Mouse (Mus musculus) thymus, adult 2 months (tissue): Measurements from ENCODE around the gene Pxn. TPM values are rescaled to one million over a fixed set of nuclear protein-coding genes. Genes with fewer than 3 reads are reported as not detected.
A peak's percentile ranks its signal among the peaks of the same experiment; 100 is the strongest.

Experiments
- DNase-seq: peaks from one replicate; pipeline ENCODE4 v3.0.0; 2021
- H3K27ac ChIP-seq: fragments of 200-500 bp; 2 replicates; pipeline ENCODE4 v1.5.1; 2012; ENCODE audit warnings: low read length, control low read depth; ENCODE audit not compliant: control insufficient read depth, insufficient read depth
- H3K27me3 ChIP-seq: fragments of 200-500 bp; 2 replicates; pipeline ENCODE4 v1.6.1; 2012; ENCODE audit warnings: mild to moderate bottlenecking, low read length, moderate library complexity, mixed read lengths; ENCODE audit not compliant: control insufficient read depth, insufficient read depth
- H3K36me3 ChIP-seq: fragments of 200-500 bp; 2 replicates; pipeline ENCODE4 v1.6.1; 2012; ENCODE audit warnings: mild to moderate bottlenecking, low read length, moderate library complexity; ENCODE audit not compliant: control insufficient read depth, insufficient read depth
- H3K4me1 ChIP-seq: fragments of 200-500 bp; replicated peaks from 2 replicates; pipeline ENCODE4 v1.6.1; 2012; ENCODE audit warnings: low read length; ENCODE audit not compliant: control insufficient read depth, insufficient read depth
- H3K4me3 ChIP-seq: fragments of 200-500 bp; 2 replicates; pipeline ENCODE4 v1.5.1; 2012; ENCODE audit warnings: mild to moderate bottlenecking, low read length, control low read depth, moderate library complexity; ENCODE audit not compliant: control insufficient read depth, insufficient read depth
- CTCF ChIP-seq: fragments of 200-500 bp; IDR thresholded peaks from 2 replicates; pipeline ENCODE4 v1.5.1; 2012; ENCODE audit warnings: mild to moderate bottlenecking, control low read depth, low read length, moderate library complexity, borderline replicate concordance; ENCODE audit not compliant: control insufficient read depth, poor library complexity, insufficient read depth; ENCODE audit errors: extremely low read depth
- POLR2A ChIP-seq: fragments of 200-500 bp; IDR thresholded peaks from 2 replicates; pipeline ENCODE4 v1.6.1; 2012; ENCODE audit warnings: mild to moderate bottlenecking, low read length, control low read depth, moderate library complexity; ENCODE audit not compliant: control insufficient read depth, poor library complexity, insufficient read depth; ENCODE audit errors: extremely low read depth
- WGBS: fragments of 180-500 bp; shearing (Covaris S2); methylation state at CpG from one replicate; pipeline ENCODE4 v1.1.7; 2018; 5-methylcytosine and 5-hydroxymethylcytosine counted together
- polyA plus RNA-seq: library from polyadenylated mRNA; depleted of rRNA; stranded (reverse); fragments of >200 nt; gene quantifications from 2 replicates; pipeline ENCODE4 v1.2.3, GENCODE M21; 2012

Pxn gene
- polyA plus RNA-seq, 1 experiment: 161 TPM

DNA sequence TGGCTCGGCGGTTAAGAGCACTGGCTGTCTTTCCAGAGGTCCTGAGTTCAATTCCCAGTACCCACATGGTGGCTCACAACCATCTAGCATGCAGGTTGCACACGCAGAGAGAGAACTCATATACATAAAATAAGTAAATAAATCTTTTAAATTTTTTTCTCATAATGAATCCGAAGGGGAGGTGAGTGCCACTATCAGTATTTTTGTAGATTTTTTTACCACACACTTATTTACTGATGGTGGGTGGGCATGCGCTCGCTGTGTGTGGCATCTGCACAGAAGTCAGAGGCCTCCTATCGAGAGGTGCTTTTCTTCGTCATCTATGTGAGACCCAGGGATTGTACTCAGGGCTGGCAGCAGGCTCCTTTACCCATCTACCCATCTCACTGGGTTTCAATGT is 19.1 kb upstream of the Pxn start:
- Histone ChIP-seq H3K4me1 (peaks cover 19% of the 10 kb centered on the region), H3K36me3 (no peaks in the 10 kb centered on the region), H3K4me3 (no peak overlapping the region), H3K27me3 (no peaks in the 10 kb centered on the region), H3K27ac (no peak overlapping the region)
- DNase-seq: no peak
- TF ChIP-seq CTCF (no peak), POLR2A (no peak)
- 92% methylated on average over 8 of the region's 8 CpGs for WGBS

DNA sequence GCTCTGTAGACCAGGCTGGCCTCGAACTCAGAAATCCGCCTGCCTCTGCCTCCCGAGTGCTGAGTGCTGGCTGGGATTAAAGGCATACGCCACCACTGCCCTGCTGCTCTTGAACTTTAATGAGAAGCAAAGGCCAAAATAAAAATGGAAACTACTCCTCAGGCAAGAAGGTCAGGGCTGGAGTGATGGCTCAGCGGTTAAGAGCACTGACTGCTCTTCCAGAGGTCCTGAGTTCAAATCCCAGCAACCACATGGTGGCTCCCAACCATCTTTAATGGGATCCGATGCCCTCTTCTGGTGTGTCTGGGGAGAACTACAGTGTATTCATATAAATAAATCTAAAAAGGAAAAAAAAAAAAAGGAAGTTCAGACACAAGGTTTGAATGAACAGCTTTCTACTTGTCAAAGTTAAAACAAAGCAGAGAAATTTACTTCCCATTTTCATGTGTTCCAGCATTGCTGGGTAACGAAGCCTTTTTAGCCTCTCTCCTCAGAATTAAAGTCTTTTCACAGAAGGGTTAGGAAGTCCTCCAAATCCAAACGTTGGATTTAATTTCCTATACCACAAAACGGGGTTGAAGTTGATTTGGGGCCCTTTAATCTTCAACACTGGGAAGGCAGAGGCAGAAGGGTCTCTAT is 18.4 kb upstream of the Pxn start:
- TF ChIP-seq CTCF: no peak
- TF ChIP-seq POLR2A: no peak
- H3K27ac ChIP-seq: peak overlapping the region; percentile 80; the same call in 1 of the 2 replicates
- no peaks in the 10 kb centered on the region for H3K27me3 ChIP-seq
- WGBS: 58% methylated on average over 9 of the region's 9 CpGs
- no peak for DNase-seq
- peaks cover 19% of the 10 kb centered on the region for H3K4me1 ChIP-seq
- no peaks in the 10 kb centered on the region for H3K36me3 ChIP-seq
- H3K4me3 ChIP-seq: no peak overlapping the region

DNA sequence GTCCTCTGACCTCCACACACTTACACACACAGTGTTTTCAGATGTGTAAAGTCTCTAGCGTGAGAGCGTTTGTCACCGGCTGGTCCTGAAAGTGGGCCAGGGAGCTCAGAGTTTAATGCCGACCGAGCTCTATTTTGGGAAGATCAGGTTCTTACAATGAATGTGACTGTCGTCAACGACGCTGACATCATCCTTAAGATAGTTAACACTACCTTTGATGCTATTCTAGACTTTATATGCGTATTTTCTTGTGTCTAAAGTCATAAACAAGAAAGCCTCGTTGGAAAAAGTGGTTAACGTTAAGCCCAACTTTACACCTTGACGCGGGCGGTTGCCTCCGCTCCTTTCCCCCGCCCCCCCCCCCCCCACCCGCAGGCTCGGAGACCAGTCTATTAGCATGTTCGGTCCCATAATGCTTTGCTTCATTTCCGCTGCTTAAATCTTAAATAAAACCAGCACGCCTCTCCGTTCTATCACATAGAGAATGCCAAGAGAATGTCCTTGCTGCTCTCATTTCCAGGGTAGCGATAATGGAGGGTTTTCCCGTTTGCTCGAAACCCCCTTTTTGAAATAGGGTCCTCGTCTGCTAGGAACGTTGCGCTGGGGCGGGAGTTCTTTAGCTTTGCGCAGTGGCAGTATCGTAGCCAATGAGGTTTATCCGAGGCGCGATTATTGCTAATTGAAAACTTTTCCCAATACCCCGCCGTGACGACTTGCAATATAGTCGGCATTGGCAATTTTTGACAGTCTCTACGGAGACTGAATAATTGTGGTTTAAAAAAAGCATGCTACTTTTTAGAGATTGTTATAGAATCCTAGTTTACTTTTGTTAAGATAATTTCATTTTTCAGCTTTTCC is 17.4 kb upstream of the Pxn start:
- DNase-seq: peak; percentile 76
- peaks cover 19% of the 10 kb centered on the region for H3K4me1 ChIP-seq
- under 1% methylated on average over 39 of the region's 39 CpGs for WGBS
- H3K4me3 ChIP-seq: peak overlapping the region; percentile 18
- no peaks in the 10 kb centered on the region for H3K27me3 ChIP-seq
- TF ChIP-seq POLR2A (peak; percentile 58; the same call in 1 of the 2 replicates), CTCF (no peak)
- no peaks in the 10 kb centered on the region for H3K36me3 ChIP-seq
- H3K27ac ChIP-seq: peak overlapping the region; percentile 95

DNA sequence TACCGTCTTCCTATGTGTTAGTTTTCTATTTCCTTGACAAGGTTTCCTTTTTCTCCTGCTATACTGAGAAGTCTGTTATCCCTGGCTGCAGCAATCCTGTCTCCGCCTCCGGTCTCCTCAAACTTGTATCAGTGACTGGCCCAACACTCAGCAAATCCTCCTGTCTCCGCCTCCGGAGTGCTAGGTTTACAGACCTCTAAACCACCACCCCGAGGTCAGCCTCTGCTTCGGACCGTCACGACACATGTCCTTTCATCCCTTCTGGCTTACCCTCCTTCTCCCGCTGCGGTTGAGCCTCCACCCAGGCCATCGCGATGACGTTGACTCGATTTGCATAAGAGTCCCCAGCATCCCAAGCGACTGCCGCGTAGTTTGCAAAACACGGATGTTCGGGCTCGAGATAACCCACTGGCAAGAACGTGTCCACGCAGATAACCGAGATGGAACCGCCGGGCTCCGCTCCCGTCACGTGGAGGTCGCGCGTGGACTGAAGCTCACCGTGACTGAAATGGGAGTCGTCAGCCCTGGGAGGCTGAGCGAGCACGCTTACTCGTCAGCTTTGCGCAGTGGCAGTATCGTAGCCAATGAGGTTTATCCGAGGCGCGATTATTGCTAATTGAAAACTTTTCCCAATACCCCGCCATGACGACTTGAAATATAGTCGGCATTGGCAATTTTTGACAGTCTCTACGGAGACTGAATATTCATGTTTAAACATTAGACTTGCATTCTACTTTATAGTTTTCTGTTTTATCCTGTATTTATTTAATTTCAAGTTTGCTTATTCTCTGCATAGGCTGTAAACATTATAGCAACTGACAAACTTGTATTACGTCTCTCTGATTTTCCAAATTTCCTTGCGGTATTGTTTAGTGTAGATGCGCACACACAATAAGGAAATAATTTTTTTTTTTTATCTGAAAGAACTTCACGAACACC is 16.5 kb upstream of the Pxn start:
- TF ChIP-seq POLR2A (0 out of 2 replicates have a peak, but pooled peaks have one; percentile 42), CTCF (no peak)
- under 1% methylated on average over 50 of the region's 50 CpGs for WGBS

DNA sequence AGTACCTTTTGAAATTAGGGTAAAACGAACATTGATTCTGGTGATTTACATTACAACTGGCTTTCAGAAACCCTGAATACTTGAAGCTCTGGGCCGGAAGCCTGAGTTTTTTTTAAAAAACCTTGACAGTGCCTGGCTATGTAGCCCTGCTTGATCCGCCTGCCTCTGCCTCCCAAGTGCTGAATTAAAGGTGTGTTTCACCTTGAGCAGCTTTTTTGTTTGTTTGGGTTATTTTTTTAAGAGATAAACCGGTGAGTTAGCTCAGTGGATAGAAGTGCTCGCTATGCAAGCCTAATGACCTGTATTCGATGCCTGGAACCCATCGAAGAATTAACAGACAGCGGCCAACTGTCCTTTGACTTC is 15.9 kb upstream of the Pxn start:
- H3K27ac ChIP-seq: peak overlapping the region; percentile 68
- no peak for TF ChIP-seq CTCF
- TF ChIP-seq POLR2A: no peak
- H3K27me3 ChIP-seq: no peaks in the 10 kb centered on the region
- no peak overlapping the region for H3K4me3 ChIP-seq
- DNase-seq: no peak
- H3K36me3 ChIP-seq: no peaks in the 10 kb centered on the region
- 13% methylated on average over 8 of the region's 8 CpGs for WGBS
- H3K4me1 ChIP-seq: peaks cover 15% of the 10 kb centered on the region

More for the DNA sequence above, 16.5 kb upstream of the Pxn start:
- Histone ChIP-seq H3K27ac (peak overlapping the region; percentile 95), H3K27me3 (no peaks in the 10 kb centered on the region), H3K4me1 (peaks cover 16% of the 10 kb centered on the region), H3K4me3 (peak overlapping the region; percentile 39), H3K36me3 (no peaks in the 10 kb centered on the region)
- peak; percentile 78 for DNase-seq

DNA sequence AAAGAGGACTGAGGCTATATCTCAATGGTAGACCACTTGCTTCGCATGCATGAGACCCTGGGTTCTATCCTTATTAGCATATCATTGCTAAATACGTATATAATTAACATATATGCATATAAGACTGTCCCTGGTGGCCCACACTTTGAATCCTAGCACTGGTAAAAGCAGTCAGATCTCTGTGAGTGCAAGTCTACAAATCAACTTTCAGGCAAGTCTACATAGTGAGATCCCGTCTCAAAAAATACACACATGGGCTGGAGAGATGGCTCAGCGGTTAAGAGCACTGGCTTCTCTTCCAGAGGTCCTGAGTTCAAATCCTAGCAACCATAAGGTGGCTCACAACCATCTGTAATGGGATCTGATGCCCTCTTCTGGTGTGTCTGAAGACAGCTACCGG is 15.4 kb upstream of the Pxn start:
- TF ChIP-seq CTCF (no peak), POLR2A (no peak)
- H3K4me1 ChIP-seq: peaks cover 15% of the 10 kb centered on the region
- H3K27me3 ChIP-seq: no peaks in the 10 kb centered on the region
- WGBS: 42% methylated on average over 5 of the region's 5 CpGs
- H3K27ac ChIP-seq: no peak overlapping the region
- H3K36me3 ChIP-seq: no peaks in the 10 kb centered on the region
- no peak for DNase-seq
- no peak overlapping the region for H3K4me3 ChIP-seq
